Mouse (Mus musculus) CH12.LX (cell line): ENCODE measurements around the gene Ppp2r3a.

Source experiments
- CTCF ChIP-seq, 2 experiments: IDR thresholded peaks in 1 of 2; conservative IDR thresholded peaks in 1 of 2; 2 replicates each; pipeline ENCODE4 v1.5.1; 2011 to 2012; ENCODE audit warnings: low read depth in 2 of 2, low read length in 2 of 2, improper control_type of control experiment in 1 of 2, inconsistent platforms in 1 of 2, mild to moderate bottlenecking in 1 of 2, moderate library complexity in 1 of 2
- ELF1 ChIP-seq: IDR thresholded peaks from 2 replicates; pipeline ENCODE4 v1.6.1; 2014; ENCODE audit warnings: low read depth, mild to moderate bottlenecking, inconsistent platforms, low read length, improper control_type of control experiment
- NRF1 ChIP-seq: IDR thresholded peaks from 2 replicates; pipeline ENCODE4 v1.6.1; 2014; ENCODE audit warnings: low read depth, mild to moderate bottlenecking, inconsistent platforms, low read length, improper control_type of control experiment, moderate library complexity
- POLR2A ChIP-seq: IDR thresholded peaks from 2 replicates; pipeline ENCODE4 v1.6.1; 2011; ENCODE audit warnings: low read depth, mild to moderate bottlenecking, improper control_type of control experiment, low read length
- USF1 ChIP-seq: IDR thresholded peaks from 2 replicates; pipeline ENCODE4 v1.6.1; 2014; ENCODE audit warnings: low read depth, mild to moderate bottlenecking, inconsistent platforms, low read length, improper control_type of control experiment
- ZC3H11A ChIP-seq: IDR thresholded peaks from 2 replicates; pipeline ENCODE4 v1.6.1; 2012; ENCODE audit warnings: low read depth, mild to moderate bottlenecking, inconsistent platforms, low read length, improper control_type of control experiment
- ZKSCAN1 ChIP-seq: IDR thresholded peaks from 2 replicates; pipeline ENCODE4 v1.6.1; 2012; ENCODE audit warnings: low read depth, inconsistent platforms, low read length, improper control_type of control experiment, borderline replicate concordance

- TF ChIP-seq ELF1 (no peak), POLR2A (no peak), CTCF (conservative IDR thresholded peaks at IDR 0.05 in 1 of 2, IDR thresholded peaks at IDR 0.05 in 1 of 2; ENCODE audit: low read depth in 2 of 2, low read length in 2 of 2) (no peak), USF1 (no peak), ZKSCAN1 (no peak), NRF1 (no peak), ZC3H11A (no peak)
Measured at GRCm38 (mm10) chr9:101235786-101236185, 15.8 kb downstream of the Ppp2r3a start.
